Mouse (Mus musculus) testis, adult 2 months (tissue): ENCODE measurements around the gene Cpa4.

Source experiments
- CTCF ChIP-seq: fragments of 200-500 bp; IDR thresholded peaks from 2 replicates; pipeline ENCODE4 v1.5.1; 2012; ENCODE audit warnings: low read depth, mild to moderate bottlenecking, inconsistent platforms, low read length, moderate library complexity; ENCODE audit not compliant: control insufficient read depth, insufficient read depth, insufficient replicate concordance
- POLR2A ChIP-seq: fragments of 200-500 bp; IDR thresholded peaks from 2 replicates; pipeline ENCODE4 v1.6.1; 2012; ENCODE audit warnings: low read depth, mild to moderate bottlenecking, inconsistent platforms, low read length, moderate library complexity; ENCODE audit not compliant: control insufficient read depth

GRCm38 (mm10) chr6:30543077-30543476, 25.1 kb upstream of the Cpa4 start:
- TF ChIP-seq POLR2A = no peak
- TF ChIP-seq CTCF = no peak
